Mouse (Mus musculus) small intestine, adult 2 months (tissue): ENCODE measurements around the gene Zcchc9.

ENCODE experiments used
- CTCF ChIP-seq: fragments of 200-500 bp; IDR thresholded peaks from 2 replicates; pipeline ENCODE4 v1.5.1; 2012; ENCODE audit warnings: low read depth, mild to moderate bottlenecking, control low read depth, inconsistent platforms, low read length, moderate library complexity, mixed read lengths; ENCODE audit not compliant: insufficient replicate concordance, insufficient read length; ENCODE audit errors: extremely low read depth
- POLR2A ChIP-seq: fragments of 200-500 bp; IDR thresholded peaks from 2 replicates; pipeline ENCODE4 v1.6.1; 2012; ENCODE audit warnings: low read depth, mild to moderate bottlenecking, control low read depth, inconsistent platforms, low read length, moderate library complexity

DNA sequence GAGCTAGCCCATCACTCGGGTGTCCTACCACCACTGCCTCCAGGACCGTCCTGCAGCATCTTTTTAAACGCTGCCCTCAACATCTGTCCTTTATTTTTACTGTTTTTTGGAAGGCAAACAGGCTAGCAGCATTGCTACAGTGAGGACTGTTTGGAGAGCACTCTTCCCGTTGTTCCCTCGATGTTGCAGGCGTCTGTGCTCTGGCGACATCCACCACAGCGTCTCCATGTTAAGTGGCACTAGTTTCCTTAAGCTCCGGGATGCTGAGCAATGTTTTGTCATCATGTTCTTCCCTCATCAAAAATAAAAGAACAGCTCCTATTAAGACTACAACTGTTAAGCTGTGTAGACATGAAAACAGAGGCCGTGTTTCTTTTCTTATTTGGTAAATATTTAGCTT, 11.9 kb downstream of the Zcchc9 start:
- TF ChIP-seq CTCF (no peak), POLR2A (no peak)
